Mouse (Mus musculus) CH12.LX (cell line): ENCODE results near the gene Siglecf. TPM values are rescaled to one million over a fixed set of nuclear protein-coding genes. Genes with fewer than 3 reads are reported as not detected.

Source experiments
- DNase-seq: peaks from one replicate; pipeline ENCODE4 v3.0.0-alpha.2; 2013; ENCODE audit errors: extremely low read depth
- H3K27ac ChIP-seq: 2 replicates; pipeline ENCODE4 v1.5.1; 2012; ENCODE audit warnings: low read depth, mild to moderate bottlenecking, control low read depth, moderate library complexity; ENCODE audit not compliant: insufficient read depth
- H3K27me3 ChIP-seq: replicated peaks from 2 replicates; pipeline ENCODE3; 2012; ENCODE audit warnings: inconsistent platforms
- H3K36me3 ChIP-seq, 2 experiments: replicated peaks in 1 of 2; 2 replicates each; pipeline versions ENCODE3 to v1.6.1; 2012; ENCODE audit warnings: inconsistent platforms in 1 of 2, low read length in 1 of 2, mild to moderate bottlenecking in 1 of 2, mixed read lengths in 1 of 2, moderate library complexity in 1 of 2; ENCODE audit not compliant: control insufficient read depth in 1 of 2, insufficient read depth in 1 of 2
- H3K4me1 ChIP-seq, 2 experiments: 2 replicates each; pipeline ENCODE4 v1.6.1; 2012; ENCODE audit warnings: inconsistent platforms in 1 of 2, moderate library complexity in 1 of 2; ENCODE audit not compliant: insufficient read depth in 2 of 2, control insufficient read depth in 1 of 2
- H3K4me2 ChIP-seq: 2 replicates; pipeline ENCODE4 v1.6.1; 2012; ENCODE audit warnings: low read depth, mild to moderate bottlenecking, control low read depth; ENCODE audit not compliant: poor library complexity, insufficient read depth, severe bottlenecking
- H3K4me3 ChIP-seq, 3 experiments: fragments of 150-350 bp in 1 of 3; sonication (generic) in 1 of 3; replicated peaks in 1 of 3; 2 replicates each; pipeline versions ENCODE3 to v1.5.1; 2011 to 2012; ENCODE audit warnings: low read depth in 2 of 3, low read length in 2 of 3, mild to moderate bottlenecking in 2 of 3, moderate library complexity in 2 of 3, control low read depth in 1 of 3, improper control_type of control experiment in 1 of 3, inconsistent platforms in 1 of 3, mixed read lengths in 1 of 3; ENCODE audit not compliant: poor library complexity in 1 of 3
- H3K79me2 ChIP-seq: replicated peaks from 2 replicates; pipeline ENCODE4 v1.6.1; 2012; ENCODE audit warnings: mild to moderate bottlenecking, moderate library complexity; ENCODE audit not compliant: control insufficient read depth, poor library complexity, insufficient read depth, severe bottlenecking; ENCODE audit errors: extremely low read depth
- H3K9ac ChIP-seq: 2 replicates; pipeline ENCODE4 v1.6.1; 2012; ENCODE audit warnings: low read depth, mild to moderate bottlenecking, control low read depth, moderate library complexity; ENCODE audit not compliant: insufficient read depth
- H3K9me3 ChIP-seq: replicated peaks from 2 replicates; pipeline ENCODE3; 2012; ENCODE audit warnings: low read length, inconsistent platforms, mixed read lengths
- CHD2 ChIP-seq: IDR thresholded peaks from 2 replicates; pipeline ENCODE4 v1.6.1; 2011; ENCODE audit warnings: low read length, improper control_type of control experiment
- E2F4 ChIP-seq: IDR thresholded peaks from 2 replicates; pipeline ENCODE4 v1.6.1; 2011; ENCODE audit warnings: low read depth, low read length, improper control_type of control experiment; ENCODE audit not compliant: insufficient replicate concordance
- ELF1 ChIP-seq: IDR thresholded peaks from 2 replicates; pipeline ENCODE4 v1.6.1; 2014; ENCODE audit warnings: low read depth, mild to moderate bottlenecking, inconsistent platforms, low read length, improper control_type of control experiment
- EP300 ChIP-seq: IDR thresholded peaks from 2 replicates; pipeline ENCODE4 v1.6.1; 2011; ENCODE audit warnings: low read length, improper control_type of control experiment
- GABPA ChIP-seq: IDR thresholded peaks from 2 replicates; pipeline ENCODE4 v1.6.1; 2012; ENCODE audit warnings: low read depth, low read length, improper control_type of control experiment, inconsistent platforms; ENCODE audit not compliant: insufficient replicate concordance
- HCFC1 ChIP-seq: IDR thresholded peaks from 2 replicates; pipeline ENCODE4 v1.6.1; 2012; ENCODE audit warnings: low read depth, mild to moderate bottlenecking, inconsistent platforms, low read length, improper control_type of control experiment
- JUN ChIP-seq: IDR thresholded peaks from 2 replicates; pipeline ENCODE4 v1.6.1; 2011; ENCODE audit warnings: low read depth, mild to moderate bottlenecking, low read length, improper control_type of control experiment, moderate library complexity; ENCODE audit not compliant: insufficient read depth
- JUND ChIP-seq: conservative IDR thresholded peaks from 2 replicates; pipeline ENCODE4 v1.6.1; 2011; ENCODE audit warnings: low read depth, low read length, improper control_type of control experiment
- KAT2A ChIP-seq: IDR thresholded peaks from 2 replicates; pipeline ENCODE4 v1.6.1; 2012; ENCODE audit warnings: low read length, improper control_type of control experiment, inconsistent platforms; ENCODE audit not compliant: insufficient replicate concordance
- MAZ ChIP-seq: IDR thresholded peaks from 2 replicates; pipeline ENCODE4 v1.6.1; 2012; ENCODE audit warnings: low read depth, mild to moderate bottlenecking, inconsistent platforms, low read length, improper control_type of control experiment, moderate library complexity
- MXI1 ChIP-seq: IDR thresholded peaks from 2 replicates; pipeline ENCODE4 v1.6.1; 2011; ENCODE audit warnings: mild to moderate bottlenecking, low read depth, low read length, improper control_type of control experiment
- MYC ChIP-seq: IDR thresholded peaks from 2 replicates; pipeline ENCODE4 v1.6.1; 2011; ENCODE audit warnings: low read depth, mild to moderate bottlenecking, improper control_type of control experiment, low read length
- NRF1 ChIP-seq: IDR thresholded peaks from 2 replicates; pipeline ENCODE4 v1.6.1; 2014; ENCODE audit warnings: low read depth, mild to moderate bottlenecking, inconsistent platforms, low read length, improper control_type of control experiment, moderate library complexity
- POLR2A ChIP-seq: IDR thresholded peaks from 2 replicates; pipeline ENCODE4 v1.6.1; 2011; ENCODE audit warnings: low read depth, mild to moderate bottlenecking, improper control_type of control experiment, low read length
- POLR2AphosphoS2 ChIP-seq: IDR thresholded peaks from 2 replicates; pipeline ENCODE4 v1.6.1; 2011; ENCODE audit warnings: low read depth, low read length, improper control_type of control experiment
- RAD21 ChIP-seq: IDR thresholded peaks from 2 replicates; pipeline ENCODE4 v1.6.1; 2011; ENCODE audit warnings: low read depth, mild to moderate bottlenecking, low read length, improper control_type of control experiment, moderate library complexity
- RCOR1 ChIP-seq: conservative IDR thresholded peaks from 2 replicates; pipeline ENCODE4 v1.6.1; 2012; ENCODE audit warnings: low read depth, mild to moderate bottlenecking, inconsistent platforms, low read length, improper control_type of control experiment
- SMC3 ChIP-seq: IDR thresholded peaks from 2 replicates; pipeline ENCODE4 v1.6.1; 2011; ENCODE audit warnings: low read depth, low read length, improper control_type of control experiment
- TBP ChIP-seq: conservative IDR thresholded peaks from 2 replicates; pipeline ENCODE4 v1.6.1; 2011; ENCODE audit warnings: low read depth, low read length, improper control_type of control experiment
- UBTF ChIP-seq: IDR thresholded peaks from 2 replicates; pipeline ENCODE4 v1.6.1; 2012; ENCODE audit warnings: low read depth, mild to moderate bottlenecking, inconsistent platforms, low read length, improper control_type of control experiment, moderate library complexity
- USF1 ChIP-seq: IDR thresholded peaks from 2 replicates; pipeline ENCODE4 v1.6.1; 2014; ENCODE audit warnings: low read depth, mild to moderate bottlenecking, inconsistent platforms, low read length, improper control_type of control experiment
- USF2 ChIP-seq: conservative IDR thresholded peaks from 2 replicates; pipeline ENCODE4 v1.6.1; 2011; ENCODE audit warnings: low read depth, low read length, improper control_type of control experiment
- ZC3H11A ChIP-seq: IDR thresholded peaks from 2 replicates; pipeline ENCODE4 v1.6.1; 2012; ENCODE audit warnings: low read depth, mild to moderate bottlenecking, inconsistent platforms, low read length, improper control_type of control experiment
- ZKSCAN1 ChIP-seq: IDR thresholded peaks from 2 replicates; pipeline ENCODE4 v1.6.1; 2012; ENCODE audit warnings: low read depth, inconsistent platforms, low read length, improper control_type of control experiment, borderline replicate concordance
- ZMIZ1 ChIP-seq: IDR thresholded peaks from 2 replicates; pipeline ENCODE4 v1.6.1; 2012; ENCODE audit warnings: low read depth, mild to moderate bottlenecking, inconsistent platforms, low read length, improper control_type of control experiment
- ZNF384 ChIP-seq: IDR thresholded peaks from 2 replicates; pipeline ENCODE4 v1.6.1; 2012; ENCODE audit warnings: low read depth, low read length, improper control_type of control experiment, inconsistent platforms
- dilution Hi-C: fragments of 300-500 bp; cut with MboI; formaldehyde crosslinking; loops from 2 replicates; pipeline ENCODE4 v1.14.3; 2020; ENCODE audit warnings: low sequenced_read_pairs; ENCODE audit not compliant: extremely low pct_unique_long_range_greater_than_20kb, extremely low pct_ligation_motif_present
- in situ Hi-C: fragments of 300-500 bp; cut with MboI; formaldehyde crosslinking; loops from 3 replicates; pipeline ENCODE4 v1.14.3; 2019; ENCODE audit warnings: low sequenced_read_pairs, low pct_ligation_motif_present, low pct_unique_long_range_greater_than_20kb, mixed read lengths
- polyA plus RNA-seq: library from polyadenylated mRNA; unstranded; fragments of >175 nt; gene quantifications from 2 replicates; pipeline ENCODE4 v1.2.1, GENCODE M21; 2012; ENCODE audit warnings: low read depth; ENCODE audit not compliant: insufficient read length
- total RNA-seq, 2 experiments: library from RNA; depleted of rRNA; stranded (reverse); fragments of 300-350 nt in 1 of 2; fragments of >200 nt in 1 of 2; gene quantifications; 2 replicates each; pipeline ENCODE4 v1.2.3; 2012 to 2014

Gene Siglecf
- total and polyA plus RNA-seq, 3 experiments = 0.34 to 1.7 (median 0.66) TPM

DNA sequence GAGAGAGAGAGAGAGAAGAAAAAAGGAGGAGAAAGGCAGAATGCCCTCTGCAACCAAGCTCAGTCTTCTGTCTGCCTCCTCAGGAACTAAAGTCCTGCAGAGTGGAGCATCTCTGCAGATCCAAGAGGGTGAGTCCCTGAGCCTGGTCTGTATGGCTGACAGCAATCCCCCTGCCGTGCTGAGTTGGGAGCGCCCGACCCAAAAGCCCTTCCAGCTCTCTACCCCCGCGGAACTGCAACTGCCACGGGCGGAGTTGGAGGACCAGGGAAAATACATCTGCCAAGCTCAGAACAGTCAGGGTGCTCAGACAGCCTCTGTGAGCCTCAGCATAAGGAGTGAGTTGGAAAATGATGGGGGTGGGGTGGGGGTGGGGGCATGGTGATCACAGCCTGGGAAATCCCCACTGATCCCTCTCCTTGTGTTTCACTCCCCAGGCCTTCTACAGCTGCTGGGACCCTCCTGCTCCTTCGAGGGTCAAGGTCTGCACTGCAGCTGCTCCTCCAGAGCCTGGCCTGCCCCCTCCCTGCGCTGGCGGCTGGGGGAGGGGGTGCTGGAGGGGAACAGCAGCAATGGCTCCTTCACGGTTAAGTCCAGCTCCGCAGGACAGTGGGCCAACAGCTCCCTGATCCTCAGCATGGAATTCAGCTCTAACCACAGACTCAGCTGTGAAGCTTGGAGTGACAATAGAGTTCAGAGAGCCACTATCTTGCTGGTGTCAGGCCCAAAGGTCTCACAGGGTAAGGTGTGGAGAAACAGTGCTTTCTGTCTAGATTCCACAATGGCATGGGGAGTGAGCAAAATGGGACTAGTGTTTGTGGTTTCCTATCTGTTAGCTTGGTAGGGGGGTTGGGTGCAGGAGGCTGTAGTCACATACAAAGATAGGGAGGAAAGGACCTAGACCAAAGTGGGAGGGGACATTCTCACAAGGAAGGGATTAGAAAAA lies 4.0 kb downstream of the Siglecf start:
- H3K9me3 ChIP-seq = no peaks in the 10 kb centered on the region
- no peak overlapping the region for H3K4me3 ChIP-seq
- H3K36me3 ChIP-seq = no peaks in the 10 kb centered on the region
- TF ChIP-seq SMC3 = no peak
- TF ChIP-seq MYC = no peak
- TF ChIP-seq RCOR1 = no peak
- no peak for TF ChIP-seq RAD21
- no peak for TF ChIP-seq MAZ
- no peak for TF ChIP-seq ELF1
- no peak for TF ChIP-seq JUND
- no peak for TF ChIP-seq GABPA
- TF ChIP-seq JUN = no peak
- no peak for TF ChIP-seq USF2
- TF ChIP-seq CHD2 = no peak
- TF ChIP-seq ZKSCAN1 = no peak
- no peak for TF ChIP-seq POLR2A
- TF ChIP-seq POLR2AphosphoS2 = no peak
- TF ChIP-seq NRF1 = no peak
- TF ChIP-seq MXI1 = no peak
- DNase-seq = no peak
- no peaks in the 10 kb centered on the region for H3K27me3 ChIP-seq
- no peak overlapping the region for H3K27ac ChIP-seq
- H3K4me2 ChIP-seq = no peak overlapping the region
- dilution Hi-C loops (no loop called here), in situ Hi-C loops (loop anchor here (10.0 kb wide), 1 partner anchor 70 kb away; the partner anchor contains the start of gene Lim2)
- peaks cover 13 to 67% of the 10 kb centered on the region in 2 experiments; a peak in 3 of 4 replicates for H3K4me1 ChIP-seq
- no peaks in the 10 kb centered on the region for H3K79me2 ChIP-seq
- H3K9ac ChIP-seq = no peak overlapping the region

DNA sequence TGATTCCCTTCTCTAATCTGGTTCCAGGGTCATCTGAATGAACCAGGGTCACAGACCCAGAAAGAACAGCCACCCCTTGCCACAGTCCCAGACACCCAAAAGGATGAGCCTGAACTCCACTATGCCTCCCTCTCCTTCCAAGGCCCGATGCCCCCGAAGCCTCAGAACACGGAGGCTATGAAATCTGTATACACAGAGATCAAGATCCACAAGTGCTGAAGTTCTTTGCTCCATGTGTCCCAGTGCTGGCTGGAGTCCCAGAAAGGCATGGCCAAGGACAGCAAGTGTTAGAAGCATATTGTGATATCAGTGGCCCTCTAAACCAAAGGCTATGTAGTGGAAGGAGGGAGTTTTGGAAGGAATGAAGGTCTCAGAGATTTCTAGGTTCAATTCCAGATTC lies 7.4 kb downstream of the Siglecf start:
- Histone ChIP-seq H3K4me1 (peaks cover 8 to 53% of the 10 kb centered on the region in 2 experiments; a peak in 3 of 4 replicates), H3K27ac (no peak overlapping the region), H3K27me3 (no peaks in the 10 kb centered on the region), H3K79me2 (no peaks in the 10 kb centered on the region), H3K9ac (no peak overlapping the region), H3K36me3 (no peaks in the 10 kb centered on the region), H3K4me3 (no peak overlapping the region), H3K4me2 (no peak overlapping the region), H3K9me3 (no peaks in the 10 kb centered on the region)
- DNase-seq = no peak
- in situ Hi-C loops (loop anchor here (10.0 kb wide), 1 partner anchor 66 kb away; the partner anchor contains the start of gene Lim2), dilution Hi-C loops (no loop called here)
- TF ChIP-seq ZNF384 (no peak), NRF1 (no peak), RCOR1 (no peak), KAT2A (no peak), TBP (no peak), ZC3H11A (no peak), USF2 (no peak), UBTF (no peak), SMC3 (no peak), ZMIZ1 (no peak), HCFC1 (no peak), EP300 (no peak), USF1 (no peak), JUN (no peak), POLR2A (no peak), E2F4 (no peak)
